Mouse (Mus musculus) CH12.LX (cell line): Measurements from ENCODE around the gene Gm5127.

Experiments
- KAT2A ChIP-seq: IDR thresholded peaks from 2 replicates; pipeline ENCODE4 v1.6.1; 2012; ENCODE audit warnings: low read length, improper control_type of control experiment, inconsistent platforms; ENCODE audit not compliant: insufficient replicate concordance
- MYC ChIP-seq: IDR thresholded peaks from 2 replicates; pipeline ENCODE4 v1.6.1; 2011; ENCODE audit warnings: low read depth, mild to moderate bottlenecking, improper control_type of control experiment, low read length
- USF2 ChIP-seq: conservative IDR thresholded peaks from 2 replicates; pipeline ENCODE4 v1.6.1; 2011; ENCODE audit warnings: low read depth, low read length, improper control_type of control experiment

DNA sequence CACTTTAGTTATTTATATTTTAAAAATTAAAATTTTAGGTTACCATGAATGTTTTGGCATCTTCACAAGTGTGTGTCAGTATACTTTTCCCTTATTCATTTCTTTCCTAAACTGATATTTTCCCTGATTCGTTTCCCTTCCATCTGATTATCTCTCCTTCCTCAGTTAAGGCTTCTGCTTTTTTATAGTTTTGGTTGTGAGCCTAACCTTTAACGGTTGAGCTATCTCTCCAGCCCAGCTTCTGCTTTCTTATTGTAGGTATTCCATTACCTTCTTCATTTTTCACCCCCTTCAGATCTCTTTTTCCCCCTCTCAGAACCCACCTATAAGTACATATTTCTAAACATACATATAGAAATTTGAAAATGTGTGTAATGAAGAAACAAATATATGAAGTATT lies 27.5 kb upstream of the Gm5127 start:
- no peak for TF ChIP-seq USF2
- no peak for TF ChIP-seq MYC
- no peak for TF ChIP-seq KAT2A
